Mouse (Mus musculus) ES-Bruce4 (cell line): ENCODE results near the gene Lipe.

Experiments used
- CTCF ChIP-seq: IDR thresholded peaks from one replicate; pipeline ENCODE4 v1.8.1; 2011; ENCODE audit warnings: low read depth, low read length
- EP300 ChIP-seq: IDR thresholded peaks from 2 replicates; pipeline ENCODE4 v1.6.1; 2011; ENCODE audit warnings: low read depth, low read length; ENCODE audit not compliant: insufficient read depth
- POLR2A ChIP-seq: IDR thresholded peaks from one replicate; pipeline ENCODE4 v1.8.1; 2011; ENCODE audit warnings: low read length; ENCODE audit not compliant: insufficient read depth

DNA sequence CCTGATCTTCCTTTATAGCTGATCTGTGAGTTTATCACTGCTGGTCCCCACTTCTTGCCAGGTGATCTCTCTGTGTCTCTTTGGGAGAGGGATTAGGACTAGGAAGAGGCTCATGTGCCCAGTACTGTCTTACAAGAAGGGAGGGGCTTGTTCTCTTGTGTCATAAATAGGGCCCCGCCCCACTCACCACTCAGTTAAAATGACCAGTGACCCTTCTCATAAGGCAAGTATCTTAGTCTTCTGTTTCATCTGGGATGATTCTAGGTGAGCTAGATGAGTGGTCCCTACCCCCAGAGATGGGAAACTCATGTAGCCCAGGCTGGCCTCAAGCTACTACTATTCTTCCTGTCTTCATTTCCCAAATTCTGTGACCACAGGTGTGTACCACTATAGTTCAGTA, at the start of gene Lipe:
- TF ChIP-seq CTCF, result no peak
- no peak for TF ChIP-seq POLR2A
- TF ChIP-seq EP300, result no peak
